Mouse (Mus musculus) liver, adult 2 months (tissue): ENCODE measurements around the gene Galnt2.

Experiments
- CTCF ChIP-seq: fragments of 200-500 bp; IDR thresholded peaks from 2 replicates; pipeline ENCODE4 v1.5.1; 2011; ENCODE audit warnings: low read depth, low read length, control low read depth
- POLR2A ChIP-seq: fragments of 200-500 bp; IDR thresholded peaks from 2 replicates; pipeline ENCODE4 v1.6.1; 2011; ENCODE audit warnings: low read length, control low read depth; ENCODE audit not compliant: insufficient read depth; ENCODE audit errors: extremely low read depth

GRCm38 (mm10) chr8:124257363-124257762 lies 26.2 kb downstream of the Galnt2 start:
- TF ChIP-seq POLR2A (no peak), CTCF (no peak)
